Mouse (Mus musculus): ENCODE data around the gene Tie1.

DNA sequence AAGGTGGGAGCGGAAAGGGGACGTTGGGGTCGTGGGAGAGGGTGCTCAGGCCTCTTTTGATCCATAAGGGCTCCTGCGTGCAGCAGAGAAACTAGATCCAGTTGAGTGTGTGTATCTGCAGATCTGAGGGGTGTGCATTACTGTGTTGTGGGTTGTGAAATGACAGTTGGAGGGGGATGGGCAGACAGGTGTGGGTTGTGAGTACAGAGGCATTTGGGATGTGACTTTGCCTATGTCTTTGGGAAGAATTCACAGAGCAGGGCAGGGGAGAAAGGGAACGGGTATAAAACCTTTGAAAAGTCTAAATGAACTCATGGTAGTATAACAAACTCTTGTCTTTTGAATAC lies 37.4 kb upstream of the Tie1 start:
- no peak for TF ChIP-seq CTCF (IDR thresholded peaks at IDR 0.05; ENCODE audit: extremely low read depth, insufficient read depth, insufficient read length, insufficient replicate concordance)
- no peak for TF ChIP-seq POLR2A (IDR thresholded peaks at IDR 0.05; ENCODE audit: low read depth, low read length)
